Mouse (Mus musculus) liver, adult 2 months (tissue): ENCODE measurements around the gene Xbp1.

Experiments used
- CTCF ChIP-seq: fragments of 200-500 bp; IDR thresholded peaks from 2 replicates; pipeline ENCODE4 v1.5.1; 2011; ENCODE audit warnings: low read depth, low read length, control low read depth
- POLR2A ChIP-seq: fragments of 200-500 bp; IDR thresholded peaks from 2 replicates; pipeline ENCODE4 v1.6.1; 2011; ENCODE audit warnings: low read length, control low read depth; ENCODE audit not compliant: insufficient read depth; ENCODE audit errors: extremely low read depth

DNA sequence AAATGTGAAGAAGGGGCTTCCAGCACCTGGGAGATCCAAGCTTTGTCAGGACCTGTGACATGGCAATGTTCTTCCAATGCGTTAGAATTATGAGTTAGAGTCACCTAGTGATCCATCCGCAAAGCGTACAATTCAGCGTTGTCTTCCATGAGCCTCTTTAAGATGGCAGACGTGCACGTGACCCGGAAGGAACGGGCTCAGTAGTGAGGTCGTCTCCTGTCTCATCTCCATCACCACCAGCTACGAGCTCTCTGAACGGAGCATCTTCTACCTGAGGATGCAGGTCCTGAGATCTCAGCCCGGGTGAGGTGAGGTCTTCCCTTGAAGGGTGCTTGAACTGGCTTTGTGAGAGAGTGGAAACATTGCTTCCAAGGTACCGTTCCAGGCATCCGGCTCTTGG is 3.8 kb upstream of the Xbp1 start:
- no peak for TF ChIP-seq CTCF
- TF ChIP-seq POLR2A: no peak
